Mouse (Mus musculus) embryonic fibroblast, embryonic 13.5 days (primary cell): Measurements from ENCODE around the gene Apoc4. TPM values are rescaled to one million over a fixed set of nuclear protein-coding genes. Genes with fewer than 3 reads are reported as not detected.
A peak's percentile ranks its signal among the peaks of the same experiment; 100 is the strongest.

Source experiments
- H3K27ac ChIP-seq: 2 replicates; pipeline ENCODE4 v1.5.1; 2012; ENCODE audit warnings: low read length, control low read depth, inconsistent platforms; ENCODE audit not compliant: insufficient read depth
- H3K4me1 ChIP-seq: 2 replicates; pipeline ENCODE4 v1.6.1; 2011; ENCODE audit warnings: low read length; ENCODE audit not compliant: control insufficient read depth, insufficient read depth
- H3K4me3 ChIP-seq: 2 replicates; pipeline ENCODE4 v1.5.1; 2011; ENCODE audit warnings: mild to moderate bottlenecking, control low read depth, low read length; ENCODE audit not compliant: insufficient read depth
- CTCF ChIP-seq: IDR thresholded peaks from 2 replicates; pipeline ENCODE4 v1.5.1; 2011; ENCODE audit warnings: mild to moderate bottlenecking, control low read depth, low read length, moderate library complexity, borderline replicate concordance; ENCODE audit not compliant: insufficient read depth
- POLR2A ChIP-seq: IDR thresholded peaks from 2 replicates; pipeline ENCODE4 v1.6.1; 2011; ENCODE audit warnings: low read depth, mild to moderate bottlenecking, control low read depth, low read length, moderate library complexity
- polyA plus RNA-seq: library from polyadenylated mRNA; stranded (reverse); fragments of >200 nt; gene quantifications from 2 replicates; pipeline ENCODE4 v1.2.4, GENCODE M21; 2011; ENCODE audit warnings: low read depth; ENCODE audit not compliant: missing spikeins, insufficient read length

Gene Apoc4
- polyA plus RNA-seq, 1 experiment: not detected

- TF ChIP-seq CTCF (no peak), POLR2A (no peak)
- H3K4me1 ChIP-seq: no peaks in the 10 kb centered on the region
- no peak overlapping the region for H3K27ac ChIP-seq
- no peak overlapping the region for H3K4me3 ChIP-seq
Observed at GRCm38 (mm10) chr7:19632720-19633119, 48.6 kb downstream of the Apoc4 start.

GRCm38 (mm10) chr7:19632275-19632674, 49.0 kb downstream of the Apoc4 start:
- Histone ChIP-seq H3K27ac (no peak overlapping the region), H3K4me1 (no peaks in the 10 kb centered on the region), H3K4me3 (no peak overlapping the region)
- TF ChIP-seq CTCF (no peak), POLR2A (no peak)

DNA sequence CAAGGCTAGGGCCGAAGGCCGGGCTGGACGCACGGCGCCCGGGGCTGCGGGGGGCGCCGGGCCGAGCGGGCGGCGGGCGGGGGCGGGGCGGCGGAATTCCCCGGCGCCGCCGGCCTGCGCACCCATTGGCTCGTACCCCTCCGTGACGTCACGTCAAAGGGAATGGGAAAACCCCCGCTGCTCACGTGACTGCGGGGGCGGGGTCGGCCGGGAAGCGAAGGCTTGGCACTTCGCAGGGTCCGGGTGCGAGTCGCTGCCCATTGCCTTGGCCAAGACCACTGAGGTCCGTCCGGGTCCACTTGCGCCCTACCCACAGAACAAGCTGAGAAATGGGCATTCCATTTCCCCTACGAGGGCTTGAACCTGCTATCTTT, 51.9 kb downstream of the Apoc4 start, which contains the start of gene Relb:
TSS of gene Relb (minus strand) at position 78 of the 374 bp plus-strand sequence.
- Histone ChIP-seq H3K4me3 (peak within 1 kb of the TSS; percentile 62), H3K27ac (peak within 1 kb of the TSS; percentile 80), H3K4me1 (no peaks in the 10 kb centered on the region)
- no peak for TF ChIP-seq CTCF
- peak; percentile 68 for TF ChIP-seq POLR2A

DNA sequence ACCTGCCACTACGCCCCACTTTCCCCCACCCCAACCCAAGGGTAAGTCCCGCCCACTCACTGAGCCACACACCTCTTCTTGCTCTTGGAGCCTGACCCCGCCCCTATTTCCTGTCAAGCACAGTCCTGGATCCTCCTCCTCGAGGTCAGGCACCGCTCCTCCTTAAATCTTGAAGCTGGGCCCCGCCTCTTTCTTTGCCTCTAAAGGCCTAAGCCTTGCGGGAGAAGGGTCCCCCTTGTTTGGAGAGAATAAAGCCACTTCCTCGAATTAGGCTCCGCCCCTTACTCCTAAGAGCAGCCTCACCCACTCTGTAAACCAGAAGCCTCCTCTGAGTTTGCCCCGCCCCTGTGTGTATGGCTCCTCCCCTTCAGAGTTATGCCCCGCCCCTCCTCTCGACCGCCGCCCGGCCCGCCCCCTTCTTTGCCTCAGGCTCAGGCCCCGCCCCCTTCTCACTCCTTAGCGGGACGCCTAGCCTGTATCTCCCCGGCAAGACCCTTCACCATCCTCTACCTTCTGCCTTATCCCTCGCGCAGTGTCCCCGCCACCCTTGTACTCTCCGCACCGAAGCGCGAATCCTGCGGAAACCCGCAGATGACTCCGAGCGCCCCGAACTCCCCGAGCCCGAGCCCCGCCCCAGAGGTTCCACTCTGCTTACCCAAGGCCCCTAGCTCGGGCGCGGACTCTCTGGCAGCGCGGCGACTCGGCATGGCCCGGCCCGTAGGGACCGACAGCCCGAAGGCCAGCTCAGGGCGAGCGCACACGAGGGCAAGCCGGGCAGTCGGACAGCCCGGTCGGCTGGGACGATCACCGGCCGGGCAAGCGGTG, 52.5 kb downstream of the Apoc4 start:
- Histone ChIP-seq H3K4me3 (peak overlapping the region; percentile 62), H3K27ac (peak overlapping the region; percentile 80), H3K4me1 (no peaks in the 10 kb centered on the region)
- TF ChIP-seq CTCF (no peak), POLR2A (peak; percentile 53)

- Histone ChIP-seq H3K27ac (0 out of 2 replicates have a peak overlapping the region, but pooled peaks have one; percentile 28), H3K4me3 (peak overlapping the region; percentile 36), H3K4me1 (no peaks in the 10 kb centered on the region)
- peak; percentile 64 for TF ChIP-seq POLR2A
- TF ChIP-seq CTCF: no peak
Observed at GRCm38 (mm10) chr7:19628192-19628535, 53.1 kb downstream of the Apoc4 start.

Other genes with a start within 250 kb of the Apoc4 start
- gene Mark4, start 222.7 kb downstream of the Apoc4 start, polyA plus RNA-seq: 27.4 and 29.1 TPM in 2 replicates
- gene Exoc3l2, start 218.1 kb downstream of the Apoc4 start, polyA plus RNA-seq: not detected in 2 replicates
- 5.9 and 6.1 TPM in 2 replicates for gene Bloc1s3, start 173.1 kb downstream of the Apoc4 start, polyA plus RNA-seq
- 15.2 and 23.4 TPM in 2 replicates for gene Trappc6a, start 173.1 kb downstream of the Apoc4 start, polyA plus RNA-seq
- not detected in 2 replicates for gene Nkpd1, start 163.6 kb downstream of the Apoc4 start, polyA plus RNA-seq
- gene Ppp1r37, start 118.4 kb downstream of the Apoc4 start, polyA plus RNA-seq: 25.3 and 27.7 TPM in 2 replicates
- gene Zfp296, start 104.2 kb downstream of the Apoc4 start, polyA plus RNA-seq: 1.5 and 1.8 TPM in 2 replicates
- gene Gemin7, start 103.9 kb downstream of the Apoc4 start, polyA plus RNA-seq: 52.6 and 65.2 TPM in 2 replicates
- gene Clasrp, start 77.0 kb downstream of the Apoc4 start, polyA plus RNA-seq: 32.4 and 38.1 TPM in 2 replicates
- gene Relb, start 52.0 kb downstream of the Apoc4 start, polyA plus RNA-seq: 15.4 and 17.9 TPM in 2 replicates
- gene Clptm1, start 16.4 kb downstream of the Apoc4 start, polyA plus RNA-seq: 116 and 124 TPM in 2 replicates
- not detected in 2 replicates for gene Apoc2, start 3.5 kb downstream of the Apoc4 start, polyA plus RNA-seq
- gene Gm44805, start 56 bp downstream of the Apoc4 start, polyA plus RNA-seq: not detected in 2 replicates
- not detected in 2 replicates for gene Apoc1, start 11.2 kb upstream of the Apoc4 start, polyA plus RNA-seq
- gene Apoe, start 17.7 kb upstream of the Apoc4 start, polyA plus RNA-seq: 8.5 and 34.9 TPM in 2 replicates
- gene Tomm40, start 34.0 kb upstream of the Apoc4 start, polyA plus RNA-seq: 38.1 and 51.3 TPM in 2 replicates
- gene Nectin2, start 69.0 kb upstream of the Apoc4 start, polyA plus RNA-seq: 39.7 and 45.3 TPM in 2 replicates
- gene Bcam, start 89.5 kb upstream of the Apoc4 start, polyA plus RNA-seq: 2.1 and 2.5 TPM in 2 replicates
- gene Cblc, start 115.3 kb upstream of the Apoc4 start, polyA plus RNA-seq: not detected in 2 replicates
- gene Bcl3, start 141.3 kb upstream of the Apoc4 start, polyA plus RNA-seq: 24.1 and 37.9 TPM in 2 replicates
- not detected in 2 replicates for gene Gm19345, start 170.5 kb upstream of the Apoc4 start, polyA plus RNA-seq
- not detected in 2 replicates for gene Ceacam16, start 179.8 kb upstream of the Apoc4 start, polyA plus RNA-seq
- gene Ceacam19, start 206.5 kb upstream of the Apoc4 start, polyA plus RNA-seq: not detected in 2 replicates
- gene Pvr, start 239.7 kb upstream of the Apoc4 start, polyA plus RNA-seq: 54.1 and 65.0 TPM in 2 replicates